Mouse (Mus musculus) cortical plate, adult 2 months (tissue): ENCODE results near the gene Ccser2.

Experiments
- CTCF ChIP-seq: fragments of 200-500 bp; IDR thresholded peaks from 2 replicates; pipeline ENCODE4 v1.5.1; 2011; ENCODE audit warnings: mild to moderate bottlenecking, control low read depth, low read length; ENCODE audit not compliant: insufficient read depth; ENCODE audit errors: extremely low read depth
- POLR2A ChIP-seq: fragments of 200-500 bp; IDR thresholded peaks from 2 replicates; pipeline ENCODE4 v1.6.1; 2011; ENCODE audit warnings: mild to moderate bottlenecking, low read length, control low read depth; ENCODE audit not compliant: insufficient read depth; ENCODE audit errors: extremely low read depth

DNA sequence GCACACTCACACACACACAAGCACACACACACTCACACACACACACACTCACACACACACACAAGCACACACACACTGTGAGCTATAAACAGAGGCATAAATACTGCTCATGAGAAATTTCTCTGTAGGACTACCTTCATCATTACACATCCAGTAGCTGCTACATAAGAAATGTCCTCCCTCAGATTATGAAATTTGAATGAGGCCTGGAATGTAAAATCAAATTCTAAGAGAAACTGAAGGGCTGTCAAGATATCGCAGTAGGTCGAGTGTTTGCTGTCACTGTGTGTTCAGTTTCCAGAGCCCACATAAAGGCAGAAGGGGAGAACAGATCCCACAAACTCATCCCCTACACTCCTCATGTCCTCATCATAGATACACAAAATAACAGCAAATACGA is 6.4 kb upstream of the Ccser2 start:
- TF ChIP-seq CTCF: no peak
- TF ChIP-seq POLR2A: no peak
